Mouse (Mus musculus): ENCODE data around the gene Dusp16.

DNA sequence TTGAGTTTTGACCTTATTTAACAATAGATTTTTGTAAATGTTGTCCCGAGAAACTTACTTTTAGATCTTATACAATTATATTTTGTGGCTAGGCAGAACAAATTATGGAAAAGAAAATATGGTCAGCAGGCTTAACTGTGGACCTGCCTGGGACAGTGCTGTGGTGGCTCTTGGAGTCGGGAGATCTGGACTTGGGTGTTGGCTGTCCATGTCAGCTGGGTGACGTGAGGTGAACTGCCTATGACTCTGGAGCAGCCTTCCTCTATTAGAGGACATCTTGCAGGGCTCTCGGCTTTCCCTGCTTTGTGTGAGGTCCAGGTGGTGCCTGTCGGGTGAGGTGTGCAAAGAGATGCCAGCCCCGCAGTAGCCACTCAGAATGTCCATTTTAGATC lies 91.2 kb downstream of the Dusp16 start:
- TF ChIP-seq CTCF (IDR thresholded peaks at IDR 0.05; ENCODE audit: control insufficient read depth, insufficient read depth, insufficient read length) (no peak), MYOD1 (IDR thresholded peaks at IDR 0.05; ENCODE audit: control insufficient read depth, insufficient read length, low read depth) (no peak), MYOG (IDR thresholded peaks at IDR 0.05; ENCODE audit: control insufficient read depth, extremely low read depth, insufficient read length) (no peak), MAX (IDR thresholded peaks at IDR 0.05) (no peak), CEBPB (IDR thresholded peaks at IDR 0.05; ENCODE audit: low read depth) (no peak)

Data from C2C12 (cell line).